Mouse (Mus musculus) bone marrow macrophage, adult 2 months (primary cell): ENCODE measurements at regions not wholly inside any gene's neighbourhood (a gene's known extent, or its start where the extent isn't known, plus 50 kb on each side); places are given as distances from the start of the nearest gene placed in this dataset.

Experiments used
- H3K27ac ChIP-seq: 2 replicates; pipeline ENCODE4 v1.5.1; 2012; ENCODE audit warnings: low read depth, low read length; ENCODE audit not compliant: insufficient read depth
- H3K4me1 ChIP-seq: 2 replicates; pipeline ENCODE4 v1.6.1; 2012; ENCODE audit warnings: low read length; ENCODE audit not compliant: control insufficient read depth, insufficient read depth
- H3K4me3 ChIP-seq: 2 replicates; pipeline ENCODE4 v1.5.1; 2012; ENCODE audit warnings: mild to moderate bottlenecking, low read length, moderate library complexity; ENCODE audit not compliant: insufficient read depth
- CTCF ChIP-seq: IDR thresholded peaks from 2 replicates; pipeline ENCODE4 v1.5.1; 2012; ENCODE audit warnings: low read depth, mild to moderate bottlenecking, low read length, moderate library complexity
- POLR2A ChIP-seq: IDR thresholded peaks from 2 replicates; pipeline ENCODE4 v1.6.1; 2012; ENCODE audit warnings: mild to moderate bottlenecking, low read depth, low read length, borderline replicate concordance

DNA sequence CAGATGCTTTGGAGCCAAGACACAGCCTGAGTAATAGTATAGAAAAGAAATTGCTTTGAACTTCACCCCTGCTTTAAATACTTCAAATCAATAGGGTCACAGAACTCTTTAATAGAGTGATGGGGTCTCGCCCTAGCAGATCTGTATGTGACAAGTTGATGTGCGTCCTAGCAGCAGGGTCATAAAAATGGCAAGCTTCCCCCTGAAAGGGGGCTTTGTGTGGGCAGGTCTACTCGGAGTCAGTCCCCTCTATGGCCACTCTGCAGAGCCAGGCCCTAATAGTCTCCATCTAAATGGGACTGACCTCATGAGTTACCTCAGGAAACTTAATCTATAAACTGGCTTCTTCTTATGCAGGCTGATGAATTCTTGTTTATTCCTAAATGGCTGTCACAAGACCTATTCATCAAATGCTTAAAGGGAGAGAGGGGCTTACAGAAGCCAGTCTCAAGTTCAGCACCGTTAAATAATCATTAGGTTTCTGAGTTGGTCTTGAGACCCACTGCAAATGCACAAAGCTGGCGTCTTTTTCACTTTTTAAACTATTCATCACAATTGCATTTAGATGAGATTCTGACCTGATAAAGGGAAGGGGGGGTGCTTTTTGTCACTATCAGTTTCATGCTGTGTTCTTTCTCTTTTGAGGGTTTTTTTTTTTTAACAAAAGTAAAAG is 457.0 kb upstream of the Fam92a start:
- Histone ChIP-seq H3K27ac (no peak overlapping the region), H3K4me1 (no peaks in the 10 kb centered on the region), H3K4me3 (no peak overlapping the region)
- no peak for TF ChIP-seq CTCF
- TF ChIP-seq POLR2A: no peak

DNA sequence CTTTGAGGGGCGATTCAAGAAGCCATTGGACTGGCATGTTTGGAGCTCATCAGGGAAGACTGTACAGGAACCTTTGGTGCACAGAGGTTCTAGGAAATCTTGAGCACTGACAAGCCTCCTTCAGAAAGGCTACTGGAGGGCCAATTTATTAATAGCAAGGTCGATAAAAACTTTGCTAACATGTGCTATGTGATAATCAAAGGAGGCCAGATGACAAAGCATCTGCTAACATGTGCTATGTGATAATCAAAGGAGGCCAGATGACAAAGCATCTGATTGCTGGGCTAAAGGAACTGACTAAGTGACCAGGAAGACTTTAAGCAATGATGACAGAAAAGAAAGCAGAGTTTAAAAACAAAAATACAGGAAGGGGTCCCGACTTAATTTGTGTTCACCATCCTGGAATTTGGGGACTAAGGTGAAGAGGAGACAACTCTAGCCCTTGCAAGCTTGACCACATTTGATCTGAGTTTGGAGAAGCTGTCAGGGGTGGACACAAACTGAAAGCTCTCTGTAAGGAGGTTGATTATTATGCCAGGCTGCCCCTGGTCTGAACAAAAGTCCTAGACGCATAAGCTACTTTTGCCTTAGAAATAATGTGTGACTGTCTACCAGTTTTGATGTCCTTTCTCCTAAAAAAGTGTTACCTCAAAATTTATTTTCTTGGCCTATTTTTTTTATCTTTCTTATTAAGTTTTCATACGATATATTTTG is 455.5 kb upstream of the Fam92a start:
- no peak overlapping the region for H3K4me3 ChIP-seq
- H3K27ac ChIP-seq: no peak overlapping the region
- no peak for TF ChIP-seq CTCF
- TF ChIP-seq POLR2A: no peak
- no peaks in the 10 kb centered on the region for H3K4me1 ChIP-seq

DNA sequence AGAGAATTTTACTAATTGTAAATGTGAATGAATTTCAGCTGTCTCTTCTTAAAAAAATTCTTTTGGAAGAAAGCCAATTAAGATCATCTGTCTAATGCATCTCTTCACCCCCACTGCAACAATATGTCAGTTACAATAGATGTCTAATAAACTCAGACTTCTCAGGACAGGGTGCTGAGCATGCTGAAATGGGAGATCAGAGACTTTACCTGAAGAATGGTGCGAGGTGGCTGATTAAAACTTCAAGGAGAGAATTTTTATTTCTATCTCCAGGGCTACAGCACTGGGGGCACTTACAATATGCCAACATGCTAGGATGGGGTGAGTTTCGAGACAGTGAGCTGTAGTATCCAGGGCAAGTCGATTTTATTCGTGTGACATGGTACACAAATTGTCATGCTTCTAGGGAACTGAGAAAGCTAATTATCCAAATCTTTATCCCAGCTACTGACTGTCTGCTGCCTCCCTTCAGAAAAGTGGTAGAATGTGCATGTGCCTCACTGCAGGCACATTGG is 449.0 kb upstream of the Fam92a start:
- Histone ChIP-seq H3K4me1 (no peaks in the 10 kb centered on the region), H3K4me3 (no peak overlapping the region), H3K27ac (no peak overlapping the region)
- TF ChIP-seq POLR2A (no peak), CTCF (no peak)

DNA sequence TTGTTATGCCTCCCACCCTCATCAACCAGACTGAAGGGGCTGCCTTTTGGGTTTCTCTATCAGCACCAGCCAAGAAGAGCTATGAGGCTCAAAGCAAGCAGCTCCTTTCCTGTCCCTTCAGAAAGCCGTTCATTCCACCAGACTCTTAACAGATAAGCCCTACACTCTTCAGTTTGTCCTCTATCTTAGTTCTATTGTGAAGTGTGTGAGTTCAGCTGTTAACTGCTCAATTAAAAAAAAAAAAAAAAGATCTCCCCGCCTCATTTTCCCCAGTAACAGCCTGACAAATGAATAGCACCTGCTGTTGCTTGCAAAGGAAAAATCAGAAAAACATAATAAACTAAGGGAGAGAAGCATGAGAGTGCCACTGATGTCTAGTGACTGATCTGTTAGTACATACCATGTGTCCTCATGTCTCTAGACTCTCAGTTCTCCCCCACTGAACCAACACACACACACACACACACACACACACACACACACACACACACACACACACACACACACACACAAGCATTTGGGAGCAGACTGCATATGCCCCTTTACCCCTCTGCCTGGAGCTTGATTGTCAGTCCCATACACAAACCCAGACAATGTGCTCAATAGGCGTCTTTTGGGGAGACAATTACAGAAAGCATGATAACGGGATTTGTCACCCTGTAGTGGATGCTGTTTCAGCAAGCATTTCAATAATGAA is 448.4 kb upstream of the Fam92a start:
- Histone ChIP-seq H3K4me3 (no peak overlapping the region), H3K27ac (no peak overlapping the region), H3K4me1 (no peaks in the 10 kb centered on the region)
- TF ChIP-seq POLR2A (no peak), CTCF (no peak)

DNA sequence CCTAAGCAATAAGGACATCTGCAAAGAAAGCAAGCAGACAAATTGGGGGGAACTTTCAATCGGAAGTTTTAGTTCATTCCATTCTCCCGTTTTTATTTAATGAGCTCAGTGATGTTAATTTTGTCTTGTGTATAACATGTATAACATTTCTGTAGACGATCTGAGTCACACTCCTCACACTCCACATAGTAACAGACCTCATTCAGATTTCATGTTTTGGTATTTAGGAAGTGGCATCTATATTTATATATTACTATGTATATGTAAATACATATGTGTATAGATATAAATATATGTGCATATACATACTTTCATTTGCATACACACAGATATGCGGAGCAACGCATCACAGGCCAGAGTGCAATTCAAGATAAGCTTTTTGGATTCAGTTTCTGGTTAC is 444.9 kb upstream of the Fam92a start:
- H3K4me3 ChIP-seq: no peak overlapping the region
- H3K4me1 ChIP-seq: no peaks in the 10 kb centered on the region
- no peak overlapping the region for H3K27ac ChIP-seq
- TF ChIP-seq CTCF: no peak
- TF ChIP-seq POLR2A: no peak

DNA sequence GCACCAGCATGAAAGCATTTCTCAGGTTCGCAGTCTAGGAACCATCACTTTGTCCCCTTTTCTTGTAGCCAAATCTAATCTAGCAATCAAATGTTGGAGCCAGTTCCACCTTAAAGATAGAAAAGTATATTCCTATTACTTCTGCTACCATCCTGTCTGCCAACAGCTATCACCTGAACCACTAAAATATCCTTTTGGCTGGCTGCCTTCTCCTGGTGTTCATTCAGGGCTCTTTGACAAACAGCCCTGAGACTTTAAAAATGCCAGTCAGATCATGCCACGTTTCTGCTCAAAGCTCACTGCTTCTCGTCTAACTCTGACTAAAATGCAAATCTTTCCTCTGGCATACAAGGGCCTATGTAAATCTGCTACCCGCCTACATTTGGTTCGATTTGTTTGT is 439.7 kb upstream of the Fam92a start:
- Histone ChIP-seq H3K27ac (no peak overlapping the region), H3K4me1 (no peaks in the 10 kb centered on the region), H3K4me3 (no peak overlapping the region)
- TF ChIP-seq POLR2A: no peak
- TF ChIP-seq CTCF: no peak

DNA sequence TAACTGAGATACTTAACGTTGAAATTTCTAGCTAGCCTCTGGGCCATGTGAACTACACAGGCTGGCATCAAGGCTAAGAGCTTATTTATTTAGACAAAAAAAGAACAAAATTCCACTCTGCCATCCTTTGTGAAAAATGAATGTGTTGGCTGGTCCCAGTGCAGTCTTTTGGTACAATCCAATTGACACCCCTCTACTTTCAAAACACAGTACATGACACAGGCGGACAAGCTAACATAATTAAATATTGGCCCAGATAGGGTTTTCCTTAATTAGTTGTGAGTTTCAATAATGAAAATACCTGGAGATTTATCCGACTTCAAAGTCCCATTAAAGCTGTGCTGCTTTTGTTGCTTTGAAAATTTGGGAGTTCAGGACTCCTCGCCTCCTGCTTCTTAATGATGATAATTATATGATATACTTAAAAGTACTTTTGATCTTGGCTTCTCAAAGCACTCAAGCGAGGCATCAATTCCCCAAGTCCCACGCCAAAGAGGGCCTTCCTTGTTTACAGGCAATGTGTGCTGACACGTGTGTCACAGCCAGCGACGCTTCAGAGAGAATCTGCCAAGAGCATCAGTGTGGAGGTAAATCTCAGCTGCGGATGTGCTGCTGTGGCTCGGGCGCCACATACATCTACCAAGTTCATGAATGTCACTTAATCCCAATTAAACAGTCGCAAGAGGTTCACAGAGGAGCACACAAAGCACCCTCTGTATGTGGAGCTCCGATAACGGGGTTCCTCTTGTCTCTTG is 429.5 kb upstream of the Fam92a start:
- TF ChIP-seq CTCF (no peak), POLR2A (no peak)
- Histone ChIP-seq H3K4me1 (no peaks in the 10 kb centered on the region), H3K27ac (no peak overlapping the region), H3K4me3 (no peak overlapping the region)

DNA sequence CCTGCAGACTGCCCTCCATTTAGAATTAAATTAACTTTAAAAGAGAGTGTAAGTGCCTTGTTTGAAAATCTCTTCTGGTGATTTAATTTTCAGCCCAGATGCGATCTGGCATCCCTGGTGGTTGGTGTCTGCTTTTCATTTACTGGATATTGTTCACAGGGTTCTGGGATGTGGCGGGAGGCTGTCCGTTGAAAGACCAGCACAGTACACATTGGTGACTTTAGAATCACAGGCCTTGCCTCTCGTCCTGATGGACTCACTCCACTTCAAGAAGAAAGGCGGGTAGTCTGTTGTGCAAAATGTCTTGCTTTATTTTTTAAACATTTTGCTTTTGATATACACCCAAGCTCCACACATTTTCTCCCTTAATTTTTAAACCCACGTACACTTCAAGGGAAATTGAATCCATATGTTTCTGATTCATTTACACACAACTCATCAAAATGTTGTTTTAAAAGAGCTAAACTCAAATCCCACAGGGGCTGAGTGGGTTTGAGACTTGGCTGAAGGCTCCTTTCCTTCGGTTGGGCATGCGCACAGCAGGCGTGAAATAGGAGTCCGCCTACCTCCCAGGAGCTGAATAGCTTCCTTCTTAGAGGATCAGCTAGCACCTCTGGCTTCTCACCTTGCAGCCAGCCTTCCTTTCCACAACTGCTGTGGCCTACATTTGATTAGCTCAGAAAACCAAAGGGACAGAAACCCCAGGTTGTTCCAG is 424.1 kb upstream of the Fam92a start:
- H3K4me3 ChIP-seq: no peak overlapping the region
- TF ChIP-seq POLR2A (no peak), CTCF (no peak)
- no peak overlapping the region for H3K27ac ChIP-seq
- no peaks in the 10 kb centered on the region for H3K4me1 ChIP-seq

DNA sequence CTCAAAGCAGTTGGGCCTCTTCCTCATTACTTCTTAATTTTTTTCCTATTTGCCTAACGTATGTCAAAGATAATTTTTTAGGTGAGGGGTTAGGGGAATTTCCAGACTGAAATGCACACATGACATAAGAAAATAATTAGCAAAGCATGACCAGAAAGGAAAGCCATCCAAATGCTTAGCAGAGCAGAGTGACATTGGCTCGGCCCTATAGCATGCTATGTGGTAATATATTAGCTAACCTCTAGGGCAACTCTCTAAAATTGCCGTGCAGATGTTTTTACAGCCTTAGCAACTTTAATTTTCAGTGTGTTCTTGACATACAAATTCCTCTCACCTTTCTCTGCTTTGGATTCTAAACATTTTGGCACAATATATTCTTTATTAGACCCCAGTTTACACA is 421.2 kb upstream of the Fam92a start:
- no peak overlapping the region for H3K27ac ChIP-seq
- no peaks in the 10 kb centered on the region for H3K4me1 ChIP-seq
- no peak overlapping the region for H3K4me3 ChIP-seq
- TF ChIP-seq CTCF: no peak
- no peak for TF ChIP-seq POLR2A
